Mouse (Mus musculus) lung, postnatal 0 days (tissue): ENCODE results near the gene Olfr1375. TPM values are rescaled to one million over a fixed set of nuclear protein-coding genes. Genes with fewer than 3 reads are reported as not detected.

ENCODE experiments used
- ATAC-seq: fragments of 200-750 bp; cut with Nextera tagmentation; 2 replicates; pipeline ENCODE4 v1.8.0; 2017; ENCODE audit warnings: moderate library complexity
- DNase-seq: peaks from one replicate; pipeline ENCODE4 v3.0.0-alpha.2; 2016; ENCODE audit warnings: low spot score
- H3K27ac ChIP-seq: fragments of 300-500 bp; sonication (generic); 2 replicates; pipeline ENCODE4 v1.5.1; 2014; ENCODE audit warnings: antibody characterized with exemption, mild to moderate bottlenecking, low read length, mixed read lengths
- H3K27me3 ChIP-seq: fragments of 300-500 bp; sonication (generic); replicated peaks from 2 replicates; pipeline ENCODE4 v1.6.1; 2014; ENCODE audit warnings: low read length, mixed read lengths; ENCODE audit not compliant: insufficient read depth
- H3K36me3 ChIP-seq: fragments of 300-500 bp; sonication (generic); 2 replicates; pipeline ENCODE4 v1.6.1; 2014; ENCODE audit warnings: low read length, mixed read lengths; ENCODE audit not compliant: insufficient read depth
- H3K4me1 ChIP-seq: fragments of 300-500 bp; sonication (generic); 2 replicates; pipeline ENCODE4 v1.6.1; 2014; ENCODE audit warnings: antibody characterized with exemption, low read depth, low read length, mixed read lengths; ENCODE audit not compliant: insufficient read depth
- H3K4me2 ChIP-seq: fragments of 300-500 bp; sonication (generic); replicated peaks from 2 replicates; pipeline ENCODE4 v1.6.1; 2014; ENCODE audit warnings: low read depth, mild to moderate bottlenecking, low read length, moderate library complexity, mixed read lengths
- H3K4me3 ChIP-seq: fragments of 300-500 bp; sonication (generic); 2 replicates; pipeline ENCODE4 v1.5.1; 2014; ENCODE audit warnings: low read depth, low read length
- H3K9ac ChIP-seq: fragments of 300-500 bp; sonication (generic); replicated peaks from 2 replicates; pipeline ENCODE4 v1.6.1; 2014; ENCODE audit warnings: low read depth, mild to moderate bottlenecking
- H3K9me3 ChIP-seq: fragments of 300-500 bp; sonication (generic); 2 replicates; pipeline ENCODE4 v1.6.1; 2016; ENCODE audit warnings: low read length, mixed read lengths
- CTCF ChIP-seq: IDR thresholded peaks from 2 replicates; pipeline ENCODE4 v1.5.1; 2016; ENCODE audit warnings: antibody characterized with exemption, mild to moderate bottlenecking
- EP300 ChIP-seq: IDR thresholded peaks from 2 replicates; pipeline ENCODE4 v1.6.1; 2016; ENCODE audit warnings: antibody characterized with exemption, mild to moderate bottlenecking, control low read depth
- WGBS: fragments of 180-500 bp; shearing (Covaris S2); extraction: QIAGEN DNeasy Blood & Tissue Kit; methylation state at CpG from one replicate; pipeline ENCODE4 v1.1.7; 2014; 5-methylcytosine and 5-hydroxymethylcytosine counted together
- polyA plus RNA-seq: library from polyadenylated mRNA; unstranded; fragments of >200 nt; fragmentation: Nextera tagmentation; extraction: Ambion mirVana; gene quantifications from 2 replicates; pipeline ENCODE4 v1.2.1, GENCODE M21; 2015

The Olfr1375 gene
- polyA plus RNA-seq, 1 experiment from 2014 or later = not detected

DNA sequence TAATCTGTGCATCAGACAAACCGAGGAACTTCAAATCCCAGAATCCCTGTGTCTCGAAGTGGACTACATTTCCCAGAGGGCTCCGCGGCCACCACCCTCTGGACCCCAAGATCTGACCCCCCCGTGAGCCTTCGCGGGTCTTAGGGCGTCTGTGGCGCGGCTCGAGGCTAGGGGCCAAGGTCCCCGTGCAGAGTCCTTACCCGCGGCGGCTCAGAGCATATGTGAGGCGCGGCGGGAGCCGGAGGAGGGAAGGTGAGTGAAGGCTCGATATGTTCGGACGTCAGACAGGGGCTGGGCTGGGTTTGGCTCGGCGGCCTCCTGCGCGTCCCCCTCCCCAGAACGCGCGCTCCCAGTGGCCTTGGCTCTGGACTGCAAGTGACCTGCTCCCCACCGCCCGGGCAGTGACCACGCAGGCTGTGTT lies 11.3 kb downstream of the Olfr1375 start, which contains the start of gene Zfp354a:
Gene Zfp354a, plus strand, starts transcription at position 107 of the 421 bp plus-strand sequence.
- peak within 1 kb of the TSS; percentile 88 for H3K4me3 ChIP-seq
- peak within 1 kb of the TSS; percentile 85 for H3K4me2 ChIP-seq
- no peaks in the 10 kb centered on the region for H3K27me3 ChIP-seq
- ATAC-seq (peak; percentile 96), DNase-seq (peak; percentile 90)
- H3K9me3 ChIP-seq = no peaks in the 10 kb centered on the region
- H3K9ac ChIP-seq = peak within 1 kb of the TSS; percentile 58
- WGBS = under 1% methylated on average over 31 of the region's 32 CpGs
- H3K36me3 ChIP-seq = no peaks in the 10 kb centered on the region
- H3K27ac ChIP-seq = no peak within 1 kb of the TSS
- H3K4me1 ChIP-seq = no peaks in the 10 kb centered on the region; the same call in 1 of the 2 replicates
- no peak for TF ChIP-seq EP300
- peak; percentile 55 for TF ChIP-seq CTCF

DNA sequence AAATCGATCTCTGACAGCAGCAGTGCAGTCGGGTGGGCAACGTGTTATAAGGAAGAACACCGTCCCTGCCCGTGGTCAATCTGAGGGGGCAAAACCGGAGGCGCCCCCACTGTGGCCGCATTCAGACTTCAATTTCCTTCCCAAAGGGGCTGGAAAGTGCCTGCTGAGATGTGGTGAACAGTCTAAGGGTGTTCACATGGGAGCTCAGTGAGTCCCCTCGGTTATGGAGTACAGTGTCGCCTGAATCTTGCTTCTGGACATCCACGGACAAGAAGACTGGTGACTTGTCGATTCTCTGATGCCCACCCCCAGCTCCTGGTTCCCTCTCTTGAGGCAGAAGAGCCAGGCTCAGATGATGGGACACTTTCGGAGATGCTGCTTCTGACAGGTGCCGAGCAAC lies 11.7 kb downstream of the Olfr1375 start:
- ATAC-seq (peak; percentile 21; the same call in 1 of the 2 replicates), DNase-seq (no peak)
- Histone ChIP-seq H3K4me3 (peak overlapping the region; percentile 88), H3K27me3 (no peaks in the 10 kb centered on the region), H3K27ac (no peak overlapping the region), H3K4me2 (peak overlapping the region; percentile 85), H3K9me3 (no peaks in the 10 kb centered on the region), H3K36me3 (no peaks in the 10 kb centered on the region), H3K9ac (peak overlapping the region; percentile 58), H3K4me1 (no peaks in the 10 kb centered on the region; the same call in 1 of the 2 replicates)
- 11% methylated on average over 14 of the region's 14 CpGs for WGBS
- TF ChIP-seq EP300 = no peak
- no peak for TF ChIP-seq CTCF

DNA sequence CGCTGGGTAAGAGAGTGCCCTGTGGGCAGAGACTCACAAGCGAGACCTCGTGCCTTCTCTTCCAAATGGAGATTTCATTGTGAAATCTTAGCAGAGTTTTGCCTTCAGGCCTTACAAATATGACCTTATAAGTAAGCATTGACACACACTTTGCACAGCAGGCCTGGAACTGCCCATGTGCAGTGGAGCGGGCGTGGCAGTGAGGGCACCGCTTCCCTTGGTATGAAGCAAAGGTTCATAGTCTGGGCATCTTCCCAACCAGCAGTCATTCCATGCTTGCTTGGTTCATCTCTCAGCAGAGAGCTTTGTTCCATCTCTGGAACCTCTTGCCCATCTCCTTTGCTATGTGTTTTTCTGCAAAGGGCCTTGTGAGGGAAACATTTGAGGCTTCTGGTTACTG lies 13.1 kb downstream of the Olfr1375 start:
- H3K4me3 ChIP-seq = no peak overlapping the region
- DNase-seq = no peak
- H3K4me1 ChIP-seq = no peaks in the 10 kb centered on the region; the same call in 1 of the 2 replicates
- no peaks in the 10 kb centered on the region for H3K9me3 ChIP-seq
- no peak overlapping the region for H3K9ac ChIP-seq
- no peaks in the 10 kb centered on the region for H3K36me3 ChIP-seq
- WGBS = 94% methylated on average over 6 of the region's 6 CpGs
- H3K27ac ChIP-seq = no peak overlapping the region
- ATAC-seq = no peak
- no peaks in the 10 kb centered on the region for H3K27me3 ChIP-seq
- no peak for TF ChIP-seq CTCF
- no peak for TF ChIP-seq EP300
- H3K4me2 ChIP-seq = no peak overlapping the region

DNA sequence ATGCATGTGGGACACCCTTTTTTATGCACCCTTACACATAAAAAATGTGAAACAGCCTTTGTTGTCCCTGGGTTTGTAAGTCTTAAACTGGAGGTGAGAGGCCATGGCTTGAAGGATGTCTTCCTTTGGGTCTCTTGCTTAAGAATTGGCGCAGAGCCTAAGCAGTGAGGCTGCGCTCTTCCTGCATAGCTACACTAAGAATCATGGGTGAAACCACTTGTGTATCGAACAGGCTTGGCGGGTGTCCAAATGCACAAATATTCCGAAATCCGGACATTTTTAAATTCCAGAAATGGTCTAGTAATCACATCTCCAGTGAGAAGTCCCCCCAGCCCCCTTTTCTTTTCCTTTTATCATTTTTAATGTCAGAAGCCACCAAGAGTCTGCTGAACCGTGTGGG lies 15.4 kb downstream of the Olfr1375 start:
- no peak for TF ChIP-seq EP300
- no peak for TF ChIP-seq CTCF
- H3K9me3 ChIP-seq = no peaks in the 10 kb centered on the region
- DNase-seq (peak; percentile 8), ATAC-seq (no peak)
- H3K4me3 ChIP-seq = no peak overlapping the region
- H3K27ac ChIP-seq = no peak overlapping the region
- no peaks in the 10 kb centered on the region for H3K27me3 ChIP-seq
- WGBS = 41% methylated on average over 7 of the region's 7 CpGs
- no peaks in the 10 kb centered on the region for H3K36me3 ChIP-seq
- H3K4me1 ChIP-seq = no peaks in the 10 kb centered on the region; the same call in 1 of the 2 replicates
- no peak overlapping the region for H3K9ac ChIP-seq
- H3K4me2 ChIP-seq = no peak overlapping the region

DNA sequence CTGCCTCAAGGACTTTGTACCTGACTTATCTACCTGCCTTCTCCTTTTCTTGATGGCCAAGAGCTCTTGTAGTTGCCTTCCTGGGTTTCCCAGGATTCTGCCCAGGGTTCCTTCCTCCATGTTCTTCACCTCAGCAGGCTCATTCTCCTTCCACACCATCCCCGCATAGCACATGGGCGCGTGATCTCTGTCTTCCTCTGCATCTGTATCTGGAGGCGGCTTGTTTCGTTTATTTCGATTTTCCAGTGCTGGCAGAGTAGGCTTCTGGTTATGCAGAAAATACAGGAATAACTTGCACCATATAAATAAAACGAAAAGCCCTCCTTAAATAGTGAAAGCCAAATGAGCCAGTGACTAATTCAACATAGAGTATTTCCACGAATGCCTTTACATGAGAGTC lies 15.9 kb downstream of the Olfr1375 start:
- 91% methylated on average over 8 of the region's 8 CpGs for WGBS
- no peaks in the 10 kb centered on the region for H3K9me3 ChIP-seq
- no peak overlapping the region for H3K9ac ChIP-seq
- no peaks in the 10 kb centered on the region; the same call in 1 of the 2 replicates for H3K4me1 ChIP-seq
- TF ChIP-seq CTCF (no peak), EP300 (no peak)
- H3K27ac ChIP-seq = no peak overlapping the region
- H3K4me2 ChIP-seq = no peak overlapping the region
- H3K36me3 ChIP-seq = no peaks in the 10 kb centered on the region
- H3K27me3 ChIP-seq = no peaks in the 10 kb centered on the region
- ATAC-seq (no peak), DNase-seq (no peak)
- no peak overlapping the region for H3K4me3 ChIP-seq

DNA sequence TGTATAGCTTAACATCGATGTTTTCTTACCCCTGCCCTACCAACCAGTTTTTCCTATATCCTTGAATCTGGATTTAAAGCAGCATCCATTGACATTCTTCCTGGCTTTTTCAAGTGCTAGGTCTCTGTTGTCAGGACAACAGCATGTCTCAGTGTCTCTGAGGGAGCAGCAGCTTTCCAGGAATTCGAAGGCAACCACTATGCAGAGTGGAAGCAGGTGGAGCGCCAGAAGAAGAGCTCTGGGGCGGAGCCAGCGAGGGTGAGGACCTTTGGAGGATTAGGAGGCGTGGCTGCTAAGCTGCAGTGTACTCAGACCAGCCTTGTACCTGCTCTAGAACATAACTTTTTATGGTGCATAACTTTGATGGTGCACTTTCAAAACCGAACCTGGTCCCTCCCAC lies 36.6 kb downstream of the Olfr1375 start:
- WGBS = 36% methylated on average over 7 of the region's 7 CpGs

DNA sequence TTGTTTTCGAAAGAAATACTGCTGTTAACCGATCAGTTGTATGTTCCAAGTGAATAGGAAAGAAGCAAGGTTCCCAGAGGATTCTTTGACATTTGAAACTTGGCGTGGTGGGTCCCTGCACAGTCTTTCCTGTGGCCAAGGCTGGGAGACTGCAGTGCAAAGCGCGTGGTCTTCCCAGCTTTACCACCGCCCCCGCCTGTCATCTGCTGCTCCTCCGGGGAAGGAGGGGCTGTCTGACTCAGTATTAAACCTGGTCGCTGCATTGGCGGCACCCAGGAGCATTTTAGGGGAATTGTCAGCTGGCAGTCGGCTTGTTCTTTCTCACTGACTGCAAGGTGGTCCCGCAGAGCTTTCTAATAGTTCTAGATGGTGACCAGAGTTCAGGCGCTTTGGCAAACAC lies 37.4 kb downstream of the Olfr1375 start:
- H3K9ac ChIP-seq = no peak overlapping the region
- WGBS = 35% methylated on average over 13 of the region's 13 CpGs
- ATAC-seq = no peak

More for the DNA sequence above, 36.6 kb downstream of the Olfr1375 start:
- TF ChIP-seq CTCF (no peak), EP300 (no peak)
- ATAC-seq = no peak
- Histone ChIP-seq H3K27me3 (no peaks in the 10 kb centered on the region), H3K36me3 (no peaks in the 10 kb centered on the region), H3K9ac (no peak overlapping the region), H3K9me3 (no peaks in the 10 kb centered on the region), H3K4me1 (no peaks in the 10 kb centered on the region), H3K4me3 (no peak overlapping the region), H3K4me2 (no peak overlapping the region), H3K27ac (no peak overlapping the region)
- peak; percentile 39 for DNase-seq

More for the DNA sequence above, 37.4 kb downstream of the Olfr1375 start:
- H3K27ac ChIP-seq = no peak overlapping the region
- no peak overlapping the region for H3K4me2 ChIP-seq
- no peak for DNase-seq
- TF ChIP-seq CTCF (no peak), EP300 (no peak)
- H3K4me1 ChIP-seq = no peaks in the 10 kb centered on the region
- no peaks in the 10 kb centered on the region for H3K27me3 ChIP-seq
- no peaks in the 10 kb centered on the region for H3K36me3 ChIP-seq
- H3K4me3 ChIP-seq = no peak overlapping the region
- no peaks in the 10 kb centered on the region for H3K9me3 ChIP-seq

Other genes with a start within 250 kb of the Olfr1375 start
- 4.2 and 4.7 TPM in 2 replicates for gene Zfp354c, start 220.4 kb upstream of the Olfr1375 start, polyA plus RNA-seq
- gene Zfp879, start 206.6 kb upstream of the Olfr1375 start, polyA plus RNA-seq = 0.43 and 0.51 TPM in 2 replicates
- gene Grm6, start 197.4 kb upstream of the Olfr1375 start, polyA plus RNA-seq = 0.10 and 0.17 TPM in 2 replicates
- 1.9 and 2.0 TPM in 2 replicates for gene Zfp454, start 160.5 kb upstream of the Olfr1375 start, polyA plus RNA-seq
- gene Zfp2, start 131.9 kb upstream of the Olfr1375 start, polyA plus RNA-seq = 3.3 and 3.7 TPM in 2 replicates
- 1.1 TPM in 2 replicates for gene Zfp354b, start 116.5 kb upstream of the Olfr1375 start, polyA plus RNA-seq
- not detected in 2 replicates for gene 4933414I15Rik, start 104.3 kb upstream of the Olfr1375 start, polyA plus RNA-seq
- gene Prop1, start 94.3 kb upstream of the Olfr1375 start, polyA plus RNA-seq = not detected in 2 replicates
- gene Olfr1378, start 81.6 kb upstream of the Olfr1375 start, polyA plus RNA-seq = not detected in 2 replicates
- not detected in 2 replicates for gene Olfr1377, start 66.1 kb upstream of the Olfr1375 start, polyA plus RNA-seq
- not detected in 2 replicates for gene Olfr51, start 44.5 kb upstream of the Olfr1375 start, polyA plus RNA-seq
- gene Olfr54, start 33.9 kb upstream of the Olfr1375 start, polyA plus RNA-seq = not detected in 2 replicates
- 5.7 and 5.9 TPM in 2 replicates for gene Zfp354a, start 11.1 kb downstream of the Olfr1375 start, polyA plus RNA-seq
- not detected in 2 replicates for gene Gm12569, start 172.4 kb downstream of the Olfr1375 start, polyA plus RNA-seq
- 93.4 and 101 TPM in 2 replicates for gene Clk4, start 213.6 kb downstream of the Olfr1375 start, polyA plus RNA-seq
- gene BC049762, start 214.9 kb downstream of the Olfr1375 start, polyA plus RNA-seq = 0.71 and 0.72 TPM in 2 replicates
- 17.2 and 18.2 TPM in 2 replicates for gene Col23a1, start 241.8 kb downstream of the Olfr1375 start, polyA plus RNA-seq